Mouse (Mus musculus): ENCODE measurements around the gene Fscn1. TPM values are rescaled to one million over a fixed set of nuclear protein-coding genes. Genes with fewer than 3 reads are reported as not detected.
A peak's percentile ranks its signal among the peaks of the same experiment; 100 is the strongest.

Fscn1 gene
- total RNA-seq, 2 experiments from 2014 or later: 0.11 TPM; not detected in 1

GRCm38 (mm10) chr5:142968411-142968810 lies 8.3 kb downstream of the Fscn1 start:
- ATAC-seq (ENCODE audit: poor library complexity, severe bottlenecking): no peak

DNA sequence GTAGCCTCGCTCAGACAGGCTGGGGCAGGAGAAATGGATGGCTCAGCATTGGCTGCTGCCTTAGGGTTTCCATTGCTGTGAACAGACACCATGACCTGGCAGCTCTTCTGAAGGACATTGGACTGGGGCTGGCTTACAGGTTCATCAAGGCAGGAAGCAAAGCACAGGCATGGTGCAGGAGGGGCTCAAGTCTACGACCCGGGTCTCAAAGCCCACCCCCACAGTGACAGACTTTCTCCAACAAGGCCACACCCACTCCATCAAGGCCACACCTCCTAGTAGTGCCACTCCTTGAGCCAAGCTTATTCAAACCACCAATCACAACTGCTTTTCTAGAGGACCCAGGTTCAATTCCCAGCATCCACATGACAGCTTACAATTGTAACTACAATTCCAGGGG lies 13.8 kb downstream of the Fscn1 start:
- no peak for ATAC-seq (ENCODE audit: poor library complexity, severe bottlenecking)

- ATAC-seq (ENCODE audit: poor library complexity, severe bottlenecking): no peak
These were observed 14.5 kb downstream of the Fscn1 start for GRCm38 (mm10) chr5:142974598-142975121.

DNA sequence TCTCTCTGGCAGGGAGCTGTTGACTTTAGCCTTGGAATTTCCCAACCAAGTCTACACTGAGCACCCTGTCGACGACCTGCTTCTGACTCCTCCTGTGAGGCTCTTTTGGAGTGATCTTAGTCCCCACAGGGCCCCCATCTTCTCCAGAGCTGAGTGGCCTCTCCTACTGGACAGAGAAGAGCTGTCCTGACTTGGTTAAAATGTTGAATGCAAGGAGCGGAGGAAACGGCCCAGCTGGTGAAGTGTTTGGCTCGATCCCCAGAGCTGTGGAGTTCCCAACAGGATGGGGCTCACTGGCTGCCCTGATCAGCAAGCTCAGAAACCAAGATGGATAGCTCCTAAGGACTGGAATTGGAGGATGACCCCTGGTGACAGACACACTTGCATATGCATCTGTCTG lies 16.4 kb downstream of the Fscn1 start:
- ATAC-seq (ENCODE audit: poor library complexity, severe bottlenecking): no peak

DNA sequence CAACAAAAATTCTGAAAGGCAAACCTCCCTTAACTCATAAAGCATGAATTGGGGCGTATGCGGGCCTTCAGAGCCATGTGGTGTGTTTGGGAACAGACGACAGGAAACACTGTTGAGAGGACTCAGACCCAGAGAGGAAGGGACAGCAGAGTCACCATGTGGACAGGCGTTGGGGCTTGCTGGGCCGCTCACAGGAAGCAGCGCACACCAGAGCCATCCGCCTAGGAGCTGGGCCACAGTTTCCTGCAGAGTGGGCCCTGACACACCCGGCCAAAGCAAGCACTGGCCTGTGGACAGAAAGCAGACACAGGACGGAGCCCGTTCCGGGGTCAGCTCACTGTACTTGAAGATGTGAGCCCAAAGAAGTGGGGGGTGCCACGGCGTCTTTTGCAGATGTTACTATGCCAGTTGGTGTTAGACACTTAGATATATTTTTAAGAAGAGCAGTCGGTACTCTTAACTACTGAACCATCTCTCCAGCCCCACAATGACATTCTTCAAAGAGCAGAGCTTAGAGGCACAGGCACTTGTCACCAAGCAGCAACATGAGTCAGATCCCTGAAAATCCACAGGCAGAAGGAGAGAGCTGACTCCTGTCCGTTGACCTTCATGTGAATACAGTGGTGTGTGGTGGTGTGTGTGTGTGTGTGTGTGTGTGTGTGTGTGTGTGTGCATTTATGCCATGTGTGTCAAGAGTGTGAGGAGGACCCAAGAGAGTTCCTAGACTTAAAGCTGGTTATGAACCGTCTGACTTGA lies 22.1 kb downstream of the Fscn1 start:
- ATAC-seq (ENCODE audit: poor library complexity, severe bottlenecking): no peak

- no peak for ATAC-seq (ENCODE audit: poor library complexity, severe bottlenecking)
These were observed 23.0 kb downstream of the Fscn1 start for GRCm38 (mm10) chr5:142983174-142983573.

- ATAC-seq (ENCODE audit: poor library complexity, severe bottlenecking): no peak
These were observed 24.1 kb downstream of the Fscn1 start for GRCm38 (mm10) chr5:142984271-142984670.

GRCm38 (mm10) chr5:142988520-142988919 lies 28.4 kb downstream of the Fscn1 start:
- ATAC-seq (ENCODE audit: poor library complexity, severe bottlenecking): no peak

DNA sequence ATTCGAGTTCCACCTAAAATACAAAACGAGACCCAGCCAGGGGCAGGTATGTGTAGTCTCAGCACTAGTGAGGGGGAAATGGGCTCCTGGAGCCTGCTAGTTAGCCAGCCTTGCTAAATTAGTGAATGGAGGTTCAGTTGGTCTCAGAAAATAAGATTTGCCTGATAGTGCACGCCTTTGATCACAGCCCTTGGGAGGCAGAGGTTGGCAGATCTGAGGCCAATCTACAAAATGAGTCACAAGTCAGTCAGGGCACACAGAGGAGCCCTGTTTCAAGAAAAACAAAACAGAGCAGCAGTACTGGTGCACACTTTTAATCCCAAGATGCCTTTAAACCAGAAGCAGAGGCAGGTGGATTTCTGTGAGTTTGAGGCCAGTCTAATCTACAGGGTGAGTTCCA lies 29.0 kb downstream of the Fscn1 start:
- no peak for ATAC-seq (ENCODE audit: poor library complexity, severe bottlenecking)

DNA sequence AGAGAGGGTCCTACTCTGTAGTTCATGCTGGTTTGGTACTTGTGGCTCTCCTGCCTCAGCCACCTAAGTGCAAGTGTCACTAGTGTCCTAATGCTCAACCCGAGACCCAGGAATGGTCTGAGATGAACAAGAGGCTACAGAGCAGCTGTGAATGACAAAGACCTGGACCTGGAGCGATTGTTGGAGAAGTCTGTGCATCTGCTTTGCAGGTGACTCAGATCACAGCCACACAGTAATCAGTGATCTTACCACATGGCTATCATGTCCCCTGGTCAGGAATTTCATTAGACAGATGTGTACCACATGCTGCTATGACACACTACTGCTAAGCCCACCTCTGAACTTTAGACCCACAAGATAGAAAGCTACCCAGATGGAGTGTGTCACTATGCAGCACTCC lies 34.6 kb downstream of the Fscn1 start:
- ATAC-seq (ENCODE audit: poor library complexity, severe bottlenecking): no peak

DNA sequence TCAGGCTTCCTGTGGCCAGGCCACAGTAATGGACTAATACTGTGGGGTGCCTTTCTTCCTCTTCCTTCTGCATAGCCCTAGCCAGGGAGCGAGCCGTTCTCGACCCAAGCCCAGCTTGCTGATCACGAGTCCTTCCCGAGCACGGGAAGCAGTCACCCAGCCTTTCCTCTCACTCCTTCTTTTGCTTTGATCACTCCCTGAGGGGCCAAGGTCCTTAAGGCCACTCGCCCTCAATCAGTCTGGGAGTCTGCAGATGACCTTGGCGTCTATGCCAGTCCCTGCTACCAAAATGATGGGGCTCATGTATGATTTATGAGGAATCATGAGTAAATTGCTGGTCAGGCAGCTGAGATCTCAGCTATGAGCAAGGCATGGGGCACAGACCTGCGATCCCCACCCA lies 37.4 kb downstream of the Fscn1 start:
- ATAC-seq (ENCODE audit: poor library complexity, severe bottlenecking): peak; percentile 77

GRCm38 (mm10) chr5:142998171-142998570 lies 38.0 kb downstream of the Fscn1 start:
- ATAC-seq (ENCODE audit: poor library complexity, severe bottlenecking): no peak

DNA sequence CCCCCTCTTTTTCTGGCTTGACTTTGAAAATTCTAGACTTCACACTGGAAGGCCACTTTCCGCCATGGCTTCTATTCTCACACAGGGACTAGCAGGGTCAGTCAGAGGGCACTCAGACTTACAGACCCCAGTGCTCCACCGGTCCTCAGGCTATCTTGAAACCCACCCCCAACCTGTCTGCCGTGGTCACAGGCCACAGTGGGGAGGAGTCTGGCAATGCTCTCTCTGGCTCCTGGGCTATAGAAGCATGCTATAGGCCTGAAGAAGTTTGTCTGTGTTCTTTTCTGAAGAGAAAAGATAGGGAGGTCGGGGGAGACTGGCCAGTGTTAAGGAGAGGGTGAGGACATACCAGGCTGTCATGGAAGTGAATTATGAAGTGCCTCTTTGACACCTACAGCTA lies 39.9 kb downstream of the Fscn1 start:
- no peak for ATAC-seq (ENCODE audit: poor library complexity, severe bottlenecking)

DNA sequence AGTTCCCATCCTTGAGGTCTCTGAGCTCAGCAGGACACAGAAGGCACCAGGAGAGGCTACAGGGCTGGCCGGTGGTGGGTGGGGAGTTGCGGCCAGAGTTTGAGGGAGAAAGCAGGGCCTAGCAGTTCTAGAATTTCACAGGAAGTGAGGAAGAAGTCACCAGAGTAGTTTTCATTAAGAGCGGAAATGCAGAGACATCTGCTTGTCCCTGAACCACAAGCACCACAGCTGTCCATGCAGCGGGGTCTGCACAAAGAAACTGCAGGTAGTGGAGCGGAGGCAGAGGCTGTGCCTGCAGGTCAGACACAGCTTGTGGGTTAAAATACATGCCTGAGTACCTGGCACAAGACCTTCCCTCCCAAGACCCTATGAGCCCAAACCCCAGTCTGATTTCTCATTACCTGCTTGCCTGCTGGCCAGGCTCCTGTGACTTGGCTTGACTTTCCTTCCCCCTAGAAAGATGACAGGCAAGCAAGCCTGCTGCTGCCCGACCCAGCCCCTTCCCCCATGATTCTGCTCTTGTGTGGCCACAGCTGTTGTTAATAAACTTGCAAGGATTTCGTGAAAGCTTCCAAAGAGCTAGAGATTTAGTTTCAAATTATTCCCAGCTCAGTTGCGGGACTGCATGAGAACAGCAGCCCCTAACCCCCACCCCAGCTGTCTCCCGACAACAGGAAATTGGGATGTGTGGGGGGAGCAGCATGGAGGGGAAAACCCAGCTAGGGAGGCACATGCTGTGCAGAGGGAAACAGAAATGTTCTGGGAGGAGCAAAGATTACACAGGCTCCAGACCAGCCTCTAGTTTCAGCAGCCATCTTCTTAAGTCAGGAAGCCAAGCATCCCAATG lies 40.7 kb downstream of the Fscn1 start:
- no peak for ATAC-seq (ENCODE audit: poor library complexity, severe bottlenecking)

- ATAC-seq (ENCODE audit: poor library complexity, severe bottlenecking): no peak
These were observed 49.2 kb downstream of the Fscn1 start for GRCm38 (mm10) chr5:143009383-143009782.

GRCm38 (mm10) chr5:143017401-143017800 lies 57.3 kb downstream of the Fscn1 start:
- ATAC-seq (ENCODE audit: poor library complexity, severe bottlenecking): no peak

Other genes starting within 250 kb of the Fscn1 start
- 28.2 and 38.6 TPM in 2 replicates for gene Tnrc18, start 142.7 kb upstream of the Fscn1 start, total RNA-seq (2015)
- gene Tnrc18, start 142.7 kb upstream of the Fscn1 start, total RNA-seq (2017): 20.0 and 20.4 TPM in 2 replicates
- 1.7 and 3.0 TPM in 2 replicates for gene Fbxl18, start 64.9 kb upstream of the Fscn1 start, total RNA-seq (2015)
- 2.6 and 2.7 TPM in 2 replicates for gene Fbxl18, start 64.9 kb upstream of the Fscn1 start, total RNA-seq (2017)
- 15,428 and 15,938 TPM in 2 replicates for gene Actb, start 53.6 kb upstream of the Fscn1 start, total RNA-seq (2015)
- gene Actb, start 53.6 kb upstream of the Fscn1 start, total RNA-seq (2017): 7,091 and 10,908 TPM in 2 replicates
- 37.2 and 44.1 TPM in 2 replicates for gene Rnf216, start 152.7 kb downstream of the Fscn1 start, total RNA-seq (2015)
- 38.1 and 57.9 TPM in 2 replicates for gene Rnf216, start 152.7 kb downstream of the Fscn1 start, total RNA-seq (2017)
- gene Olfr718-ps1, start 187.2 kb downstream of the Fscn1 start, total RNA-seq (2015): not detected in 2 replicates
- not detected in 2 replicates for gene Olfr718-ps1, start 187.2 kb downstream of the Fscn1 start, total RNA-seq (2017)
- 3.8 and 5.1 TPM in 2 replicates for gene Rbak, start 220.4 kb downstream of the Fscn1 start, total RNA-seq (2015)
- 6.6 and 8.7 TPM in 2 replicates for gene Rbak, start 220.4 kb downstream of the Fscn1 start, total RNA-seq (2017)
- not detected in 2 replicates for gene Spdye4b, start 220.7 kb downstream of the Fscn1 start, total RNA-seq (2015)
- not detected in 2 replicates for gene Spdye4b, start 220.7 kb downstream of the Fscn1 start, total RNA-seq (2017)

All from megakaryocyte, adult 5-6 weeks (primary cell).